Mouse (Mus musculus) liver, embryonic 14.5 days (tissue): ENCODE data around the gene Fas. TPM values are rescaled to one million over a fixed set of nuclear protein-coding genes. Genes with fewer than 3 reads are reported as not detected.

Experiments used
- ATAC-seq: fragments of 200-750 bp; cut with Nextera tagmentation; 2 replicates; pipeline ENCODE4 v1.8.0; 2017; ENCODE audit warnings: moderate number of reproducible peaks, mild to moderate bottlenecking, moderate library complexity; ENCODE audit not compliant: insufficient read depth
- DNase-seq, 3 experiments: peaks; one replicate each; pipeline ENCODE4 v3.0.0-alpha.2; 2012 to 2013; ENCODE audit warnings: low read depth in 3 of 3, low spot score in 3 of 3
- H3K27ac ChIP-seq: fragments of 300-500 bp; sonication (generic); 2 replicates; pipeline ENCODE4 v1.5.1; 2014; ENCODE audit warnings: moderate library complexity, mild to moderate bottlenecking, control low read depth, inconsistent platforms
- H3K27me3 ChIP-seq: fragments of 300-500 bp; sonication (generic); 2 replicates; pipeline ENCODE4 v1.6.1; 2014; ENCODE audit warnings: mild to moderate bottlenecking, low read length, moderate library complexity; ENCODE audit not compliant: control insufficient read depth, insufficient read depth
- H3K36me3 ChIP-seq: fragments of 300-500 bp; sonication (generic); replicated peaks from 2 replicates; pipeline ENCODE4 v1.6.1; 2014; ENCODE audit warnings: low read depth; ENCODE audit not compliant: control insufficient read depth, insufficient read depth
- H3K4me1 ChIP-seq, 2 experiments: fragments of 200-500 bp in 1 of 2; fragments of 300-500 bp in 1 of 2; sonication (generic) in 1 of 2; replicated peaks; 2 replicates each; pipeline ENCODE4 v1.6.1; 2012 to 2014; ENCODE audit warnings: antibody characterized with exemption in 1 of 2, inconsistent platforms in 1 of 2, low read length in 1 of 2; ENCODE audit not compliant: control insufficient read depth in 2 of 2, insufficient read depth in 2 of 2
- H3K4me2 ChIP-seq: fragments of 300-500 bp; sonication (generic); 2 replicates; pipeline ENCODE4 v1.6.1; 2014; ENCODE audit warnings: low read depth, mild to moderate bottlenecking, control low read depth, moderate library complexity
- H3K4me3 ChIP-seq, 2 experiments: fragments of 200-500 bp in 1 of 2; fragments of 300-500 bp in 1 of 2; sonication (generic) in 1 of 2; 2 replicates each; pipeline ENCODE4 v1.5.1; 2012 to 2014; ENCODE audit warnings: low read depth in 2 of 2, low read length in 2 of 2, mild to moderate bottlenecking in 2 of 2, control low read depth in 1 of 2, inconsistent platforms in 1 of 2, moderate library complexity in 1 of 2; ENCODE audit not compliant: insufficient read depth in 1 of 2
- H3K9ac ChIP-seq: fragments of 300-500 bp; sonication (generic); replicated peaks from 2 replicates; pipeline ENCODE4 v1.6.1; 2014; ENCODE audit warnings: mild to moderate bottlenecking, control low read depth, moderate library complexity
- H3K9me3 ChIP-seq: fragments of 300-500 bp; sonication (generic); 2 replicates; pipeline ENCODE4 v1.6.1; 2016; ENCODE audit warnings: low read length, mixed read lengths; ENCODE audit not compliant: control insufficient read depth
- CTCF ChIP-seq: IDR thresholded peaks from 2 replicates; pipeline ENCODE4 v1.5.1; 2016; ENCODE audit warnings: antibody characterized with exemption, low read depth, control low read depth
- EP300 ChIP-seq: IDR thresholded peaks from 2 replicates; pipeline ENCODE4 v1.6.1; 2016; ENCODE audit warnings: antibody characterized with exemption, low read depth
- WGBS: fragments of 180-500 bp; shearing (Covaris S2); extraction: QIAGEN DNeasy Blood & Tissue Kit; methylation state at CpG from one replicate; pipeline ENCODE4 v1.1.7; 2014; ENCODE audit not compliant: insufficient replicate concordance; 5-methylcytosine and 5-hydroxymethylcytosine counted together
- polyA plus RNA-seq, 2 experiments: library from polyadenylated mRNA; depleted of rRNA in 1 of 2; stranded (reverse) in 1 of 2; unstranded in 1 of 2; fragments of >200 nt; fragmentation: Nextera tagmentation in 1 of 2; extraction: Ambion mirVana in 1 of 2; gene quantifications; 2 replicates each; pipeline versions ENCODE4 v1.2.1 to v1.2.3; 2012 to 2014

Fas gene
- polyA plus RNA-seq, 2 experiments = 0.99 to 2.1 TPM

- no peaks in the 10 kb centered on the region for H3K27me3 ChIP-seq
- no peak overlapping the region for H3K27ac ChIP-seq
- no peak overlapping the region for H3K9ac ChIP-seq
- no peak for ATAC-seq
- no peak overlapping the region for H3K4me3 ChIP-seq
- H3K36me3 ChIP-seq = no peaks in the 10 kb centered on the region
- no peak overlapping the region for H3K4me2 ChIP-seq
- H3K9me3 ChIP-seq = no peaks in the 10 kb centered on the region
- WGBS = 63% methylated on average over 5 of the region's 5 CpGs
- no peak for TF ChIP-seq EP300
- no peak for TF ChIP-seq CTCF
- peaks cover 0 to 2% of the 10 kb centered on the region in 2 experiments; a peak in 1 of 4 replicates for H3K4me1 ChIP-seq
- no peak for DNase-seq
Observed at GRCm38 (mm10) chr19:34256149-34256548, 34.3 kb upstream of the Fas start.

GRCm38 (mm10) chr19:34256936-34257335 is 33.5 kb upstream of the Fas start:
- Histone ChIP-seq H3K9me3 (no peaks in the 10 kb centered on the region), H3K4me3 (no peak overlapping the region), H3K27me3 (no peaks in the 10 kb centered on the region), H3K4me1 (peaks cover 0 to 2% of the 10 kb centered on the region in 2 experiments; a peak in 1 of 4 replicates), H3K36me3 (no peaks in the 10 kb centered on the region), H3K4me2 (no peak overlapping the region), H3K9ac (no peak overlapping the region), H3K27ac (no peak overlapping the region)
- no peak for ATAC-seq
- TF ChIP-seq CTCF = no peak
- no peak for TF ChIP-seq EP300
- 69% methylated on average over 2 of the region's 2 CpGs for WGBS
- no peak for DNase-seq

- Histone ChIP-seq H3K36me3 (no peaks in the 10 kb centered on the region), H3K4me1 (peaks cover 0 to 4% of the 10 kb centered on the region in 2 experiments; a peak in 1 of 4 replicates), H3K4me3 (no peak overlapping the region), H3K9ac (no peak overlapping the region), H3K27ac (no peak overlapping the region), H3K9me3 (no peaks in the 10 kb centered on the region), H3K4me2 (no peak overlapping the region), H3K27me3 (no peaks in the 10 kb centered on the region)
- DNase-seq (no peak), ATAC-seq (no peak)
- TF ChIP-seq EP300 (no peak), CTCF (no peak)
- WGBS = 46% methylated on average over 2 of the region's 2 CpGs
Observed at GRCm38 (mm10) chr19:34262273-34262974, 28.0 kb upstream of the Fas start.

GRCm38 (mm10) chr19:34265604-34266193 is 24.8 kb upstream of the Fas start:
- H3K27ac ChIP-seq = no peak overlapping the region
- WGBS = 52% methylated on average over 5 of the region's 5 CpGs
- H3K36me3 ChIP-seq = no peaks in the 10 kb centered on the region
- DNase-seq = no peak
- no peak for ATAC-seq
- no peak overlapping the region for H3K9ac ChIP-seq
- no peak for TF ChIP-seq CTCF
- no peak for TF ChIP-seq EP300
- H3K4me3 ChIP-seq = no peak overlapping the region
- H3K4me2 ChIP-seq = no peak overlapping the region
- no peaks in the 10 kb centered on the region for H3K9me3 ChIP-seq
- H3K27me3 ChIP-seq = no peaks in the 10 kb centered on the region
- peaks cover 0 to 4% of the 10 kb centered on the region in 2 experiments; a peak in 1 of 4 replicates for H3K4me1 ChIP-seq

GRCm38 (mm10) chr19:34268991-34269390 is 21.5 kb upstream of the Fas start:
- H3K36me3 ChIP-seq = no peaks in the 10 kb centered on the region
- ATAC-seq (no peak), DNase-seq (no peak)
- H3K4me1 ChIP-seq = no peaks in the 10 kb centered on the region
- H3K9me3 ChIP-seq = no peaks in the 10 kb centered on the region
- no peak for TF ChIP-seq CTCF
- no peak for TF ChIP-seq EP300
- H3K4me2 ChIP-seq = no peak overlapping the region
- H3K9ac ChIP-seq = no peak overlapping the region
- H3K4me3 ChIP-seq = no peak overlapping the region
- H3K27ac ChIP-seq = no peak overlapping the region
- WGBS = 21% methylated on average over 1 of the region's 1 CpGs
- H3K27me3 ChIP-seq = no peaks in the 10 kb centered on the region
